Mouse (Mus musculus) embryo, embryonic 11 days (tissue): ENCODE data around the gene Snapc1.

Experiments used
- DNase-seq: peaks from one replicate; pipeline ENCODE4 v3.0.0-alpha.2; 2015

The Snapc1 gene

GRCm38 (mm10) chr12:73964291-73965281 lies at the start of gene Snapc1:
TSS of gene Snapc1 (plus strand) at chr12:73964481.
- peak; percentile 99 for DNase-seq

- no peak for DNase-seq
Measured at GRCm38 (mm10) chr12:73918479-73918878, 45.8 kb upstream of the Snapc1 start.

- DNase-seq: no peak
Measured at GRCm38 (mm10) chr12:73930266-73930665, 34.0 kb upstream of the Snapc1 start.

GRCm38 (mm10) chr12:73931274-73931673 lies 33.0 kb upstream of the Snapc1 start:
- peak; percentile 54 for DNase-seq

- no peak for DNase-seq
Measured at GRCm38 (mm10) chr12:73934528-73934927, 29.8 kb upstream of the Snapc1 start.

GRCm38 (mm10) chr12:73937353-73937752 lies 26.9 kb upstream of the Snapc1 start, which contains the start of gene Gm49321:
TSS of gene Gm49321 (plus strand) at chr12:73937653.
- no peak for DNase-seq

GRCm38 (mm10) chr12:73939542-73939941 lies 24.7 kb upstream of the Snapc1 start:
- no peak for DNase-seq

- DNase-seq: no peak
Measured at GRCm38 (mm10) chr12:73948415-73948814, 15.9 kb upstream of the Snapc1 start.

GRCm38 (mm10) chr12:73949318-73950058 lies 14.8 kb upstream of the Snapc1 start:
- peak; percentile 76 for DNase-seq

- peak; percentile 77 for DNase-seq
Measured at GRCm38 (mm10) chr12:73952879-73953278, 11.4 kb upstream of the Snapc1 start.

GRCm38 (mm10) chr12:73953420-73954186 lies 10.7 kb upstream of the Snapc1 start:
- peak; percentile 18 for DNase-seq

GRCm38 (mm10) chr12:73954785-73955184 lies 9.5 kb upstream of the Snapc1 start:
- no peak for DNase-seq

- no peak for DNase-seq
Measured at GRCm38 (mm10) chr12:73957676-73958075, 6.6 kb upstream of the Snapc1 start.

GRCm38 (mm10) chr12:73958830-73959229 lies 5.5 kb upstream of the Snapc1 start:
- DNase-seq: no peak

- DNase-seq: no peak
Measured at GRCm38 (mm10) chr12:73969142-73969541, 4.9 kb downstream of the Snapc1 start.

GRCm38 (mm10) chr12:73974584-73974983 lies 10.3 kb downstream of the Snapc1 start:
- no peak for DNase-seq

GRCm38 (mm10) chr12:73978144-73978543 lies 13.9 kb downstream of the Snapc1 start:
- no peak for DNase-seq

- no peak for DNase-seq
Measured at GRCm38 (mm10) chr12:73979667-73980066, 15.4 kb downstream of the Snapc1 start.

GRCm38 (mm10) chr12:73982533-73982932 lies 18.3 kb downstream of the Snapc1 start:
- DNase-seq: no peak

- DNase-seq: no peak
Measured at GRCm38 (mm10) chr12:73986299-73986698, 22.0 kb downstream of the Snapc1 start.

GRCm38 (mm10) chr12:73988393-73989008 lies 24.2 kb downstream of the Snapc1 start:
- DNase-seq: no peak

- DNase-seq: peak; percentile 21
Measured at GRCm38 (mm10) chr12:73989594-73989993, 25.3 kb downstream of the Snapc1 start.
